Mouse (Mus musculus): Measurements from ENCODE around the gene Sprr2a3. TPM values are rescaled to one million over a fixed set of nuclear protein-coding genes. Genes with fewer than 3 reads are reported as not detected.
"Not testable (repeated sequence)": the region's sequence is repeated elsewhere in the genome, so short reads cannot be mapped to it uniquely, and the experiment has no call there.

Sprr2a3 gene
- polyA plus RNA-seq (2012; rRNA removed), result 4.7 and 6.1 TPM in 2 replicates

- not testable (repeated sequence) for H3K27me3 ChIP-seq (replicated peaks; ENCODE audit: control insufficient read depth, insufficient read depth, low read length); H3K36me3 ChIP-seq (ENCODE audit: control insufficient read depth, insufficient read depth, low read length); DNase-seq; H3K27ac ChIP-seq (ENCODE audit: insufficient read depth, low read depth, low read length); H3K4me1 ChIP-seq (ENCODE audit: control insufficient read depth, insufficient read depth, low read length); H3K4me3 ChIP-seq (ENCODE audit: insufficient read depth, low read depth, low read length)
- WGBS, result 93% methylated on average over 1 of the region's 1 CpGs
These were observed at the start of gene Sprr2a3 for GRCm38 (mm10) chr3:92285101-92285500. Gene Sprr2a3, plus strand, starts transcription at chr3:92285417.

GRCm38 (mm10) chr3:92236463-92237189, 48.6 kb upstream of the Sprr2a3 start:
- not testable (repeated sequence) for H3K4me1 ChIP-seq (ENCODE audit: control insufficient read depth, insufficient read depth, low read length); H3K27ac ChIP-seq (ENCODE audit: insufficient read depth, low read depth, low read length); DNase-seq; H3K27me3 ChIP-seq (replicated peaks; ENCODE audit: control insufficient read depth, insufficient read depth, low read length); H3K36me3 ChIP-seq (ENCODE audit: control insufficient read depth, insufficient read depth, low read length); H3K4me3 ChIP-seq (ENCODE audit: insufficient read depth, low read depth, low read length)
- no CpG with 5 or more reads among the region's 5 CpGs for WGBS

- not testable (repeated sequence) for H3K4me1 ChIP-seq (ENCODE audit: control insufficient read depth, insufficient read depth, low read length); H3K4me3 ChIP-seq (ENCODE audit: insufficient read depth, low read depth, low read length); DNase-seq; H3K36me3 ChIP-seq (ENCODE audit: control insufficient read depth, insufficient read depth, low read length); H3K27me3 ChIP-seq (replicated peaks; ENCODE audit: control insufficient read depth, insufficient read depth, low read length); H3K27ac ChIP-seq (ENCODE audit: insufficient read depth, low read depth, low read length)
These were observed 46.5 kb upstream of the Sprr2a3 start for GRCm38 (mm10) chr3:92238736-92239135.

GRCm38 (mm10) chr3:92239197-92239596, 46.0 kb upstream of the Sprr2a3 start:
- DNase-seq; H3K4me1 ChIP-seq (ENCODE audit: control insufficient read depth, insufficient read depth, low read length); H3K36me3 ChIP-seq (ENCODE audit: control insufficient read depth, insufficient read depth, low read length); H3K27me3 ChIP-seq (replicated peaks; ENCODE audit: control insufficient read depth, insufficient read depth, low read length); H3K27ac ChIP-seq (ENCODE audit: insufficient read depth, low read depth, low read length); H3K4me3 ChIP-seq (ENCODE audit: insufficient read depth, low read depth, low read length): not testable (repeated sequence)
- WGBS, result no CpG with 5 or more reads among the region's 1 CpGs

- not testable (repeated sequence) for H3K4me1 ChIP-seq (ENCODE audit: control insufficient read depth, insufficient read depth, low read length); H3K27me3 ChIP-seq (replicated peaks; ENCODE audit: control insufficient read depth, insufficient read depth, low read length); DNase-seq; H3K36me3 ChIP-seq (ENCODE audit: control insufficient read depth, insufficient read depth, low read length); H3K27ac ChIP-seq (ENCODE audit: insufficient read depth, low read depth, low read length); H3K4me3 ChIP-seq (ENCODE audit: insufficient read depth, low read depth, low read length)
These were observed 40.4 kb upstream of the Sprr2a3 start for GRCm38 (mm10) chr3:92244833-92245232.

GRCm38 (mm10) chr3:92246245-92246644, 39.0 kb upstream of the Sprr2a3 start:
- H3K4me1 ChIP-seq (ENCODE audit: control insufficient read depth, insufficient read depth, low read length); H3K27ac ChIP-seq (ENCODE audit: insufficient read depth, low read depth, low read length); H3K36me3 ChIP-seq (ENCODE audit: control insufficient read depth, insufficient read depth, low read length); DNase-seq; H3K27me3 ChIP-seq (replicated peaks; ENCODE audit: control insufficient read depth, insufficient read depth, low read length); H3K4me3 ChIP-seq (ENCODE audit: insufficient read depth, low read depth, low read length): not testable (repeated sequence)
- WGBS, result no CpG with 5 or more reads among the region's 10 CpGs

GRCm38 (mm10) chr3:92248494-92248893, 36.7 kb upstream of the Sprr2a3 start:
- H3K27me3 ChIP-seq (replicated peaks; ENCODE audit: control insufficient read depth, insufficient read depth, low read length); H3K4me1 ChIP-seq (ENCODE audit: control insufficient read depth, insufficient read depth, low read length); H3K4me3 ChIP-seq (ENCODE audit: insufficient read depth, low read depth, low read length); H3K27ac ChIP-seq (ENCODE audit: insufficient read depth, low read depth, low read length); DNase-seq; H3K36me3 ChIP-seq (ENCODE audit: control insufficient read depth, insufficient read depth, low read length): not testable (repeated sequence)

GRCm38 (mm10) chr3:92250450-92250849, 34.8 kb upstream of the Sprr2a3 start:
- DNase-seq; H3K27ac ChIP-seq (ENCODE audit: insufficient read depth, low read depth, low read length); H3K36me3 ChIP-seq (ENCODE audit: control insufficient read depth, insufficient read depth, low read length); H3K27me3 ChIP-seq (replicated peaks; ENCODE audit: control insufficient read depth, insufficient read depth, low read length); H3K4me1 ChIP-seq (ENCODE audit: control insufficient read depth, insufficient read depth, low read length); H3K4me3 ChIP-seq (ENCODE audit: insufficient read depth, low read depth, low read length): not testable (repeated sequence)
- WGBS, result 95% methylated on average over 1 of the region's 2 CpGs

- not testable (repeated sequence) for H3K36me3 ChIP-seq (ENCODE audit: control insufficient read depth, insufficient read depth, low read length); DNase-seq; H3K4me1 ChIP-seq (ENCODE audit: control insufficient read depth, insufficient read depth, low read length); H3K4me3 ChIP-seq (ENCODE audit: insufficient read depth, low read depth, low read length); H3K27me3 ChIP-seq (replicated peaks; ENCODE audit: control insufficient read depth, insufficient read depth, low read length); H3K27ac ChIP-seq (ENCODE audit: insufficient read depth, low read depth, low read length)
- WGBS, result no CpG with 5 or more reads among the region's 8 CpGs
These were observed 31.4 kb upstream of the Sprr2a3 start for GRCm38 (mm10) chr3:92253860-92254259.

GRCm38 (mm10) chr3:92258526-92258925, 26.7 kb upstream of the Sprr2a3 start:
- not testable (repeated sequence) for H3K4me3 ChIP-seq (ENCODE audit: insufficient read depth, low read depth, low read length); H3K27me3 ChIP-seq (replicated peaks; ENCODE audit: control insufficient read depth, insufficient read depth, low read length); H3K27ac ChIP-seq (ENCODE audit: insufficient read depth, low read depth, low read length); DNase-seq; H3K36me3 ChIP-seq (ENCODE audit: control insufficient read depth, insufficient read depth, low read length); H3K4me1 ChIP-seq (ENCODE audit: control insufficient read depth, insufficient read depth, low read length)

- not testable (repeated sequence) for H3K4me3 ChIP-seq (ENCODE audit: insufficient read depth, low read depth, low read length); H3K4me1 ChIP-seq (ENCODE audit: control insufficient read depth, insufficient read depth, low read length); H3K27me3 ChIP-seq (replicated peaks; ENCODE audit: control insufficient read depth, insufficient read depth, low read length); H3K36me3 ChIP-seq (ENCODE audit: control insufficient read depth, insufficient read depth, low read length); H3K27ac ChIP-seq (ENCODE audit: insufficient read depth, low read depth, low read length); DNase-seq
- no CpG with 5 or more reads among the region's 2 CpGs for WGBS
These were observed 21.8 kb upstream of the Sprr2a3 start for GRCm38 (mm10) chr3:92263462-92263861.
